Mouse (Mus musculus) spleen, adult 12 weeks (tissue): ENCODE data around the gene Cyp2c29.
"Not testable (repeated sequence)": the region's sequence is repeated elsewhere in the genome, so short reads cannot be mapped to it uniquely, and the experiment has no call there.

ENCODE experiments used
- DNase-seq: peaks from one replicate; pipeline ENCODE4 v3.0.0; 2022; ENCODE audit warnings: low spot score

Gene Cyp2c29

GRCm38 (mm10) chr19:39269105-39269504, at the start of gene Cyp2c29:
TSS of gene Cyp2c29 (plus strand) at chr19:39269405.
- not testable (repeated sequence) for DNase-seq

DNA sequence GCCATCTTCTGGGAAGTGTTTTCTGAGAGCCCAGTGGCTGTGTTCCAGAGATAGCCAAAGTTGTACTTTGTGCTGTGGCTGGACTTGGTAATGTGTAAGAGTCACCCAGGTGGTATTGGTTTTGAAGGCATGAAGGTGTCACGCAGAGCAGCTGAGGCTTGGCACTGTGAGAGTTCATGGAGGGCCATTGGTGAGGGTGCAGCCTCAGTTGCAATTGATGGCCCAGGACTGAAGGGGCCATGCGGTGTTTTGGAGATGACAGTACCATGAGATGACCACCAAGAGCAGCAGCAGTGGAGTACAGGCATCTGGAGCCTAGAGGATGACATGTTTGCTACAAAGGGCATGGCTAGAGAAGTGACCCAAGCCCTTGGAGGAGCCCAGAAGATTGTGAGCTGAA, 2.2 kb upstream of the Cyp2c29 start:
- DNase-seq = not testable (repeated sequence)

- no peak for DNase-seq
These were observed 13.6 kb downstream of the Cyp2c29 start for GRCm38 (mm10) chr19:39282801-39283200.

DNA sequence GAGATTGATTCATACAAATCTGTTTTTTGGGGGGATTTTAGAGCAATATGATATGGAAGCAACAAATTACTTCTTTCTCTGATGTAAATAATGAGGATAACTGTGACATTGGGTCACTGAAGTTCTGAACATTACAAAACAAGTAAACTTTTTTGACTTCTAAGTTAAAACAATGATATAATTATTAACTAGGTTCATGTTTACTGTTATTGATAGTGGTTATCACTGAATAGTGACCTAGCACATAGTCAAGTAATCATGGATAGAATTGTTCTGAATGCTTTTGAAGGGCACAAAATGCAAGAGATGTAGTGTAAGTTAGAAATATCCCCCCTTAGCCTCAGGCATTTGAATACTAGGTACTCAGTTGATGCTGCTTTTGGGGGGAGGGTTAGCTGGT, 16.4 kb downstream of the Cyp2c29 start:
- no peak for DNase-seq

- no peak for DNase-seq
These were observed 17.6 kb downstream of the Cyp2c29 start for GRCm38 (mm10) chr19:39286825-39287224.

GRCm38 (mm10) chr19:39288978-39289377, 19.8 kb downstream of the Cyp2c29 start:
- no peak for DNase-seq
